Mouse (Mus musculus): ENCODE results near the gene Nme6. TPM values are rescaled to one million over a fixed set of nuclear protein-coding genes. Genes with fewer than 3 reads are reported as not detected.

The Nme6 gene
- 35.6 and 37.5 TPM in 2 replicates for polyA plus RNA-seq (2015; fragmentation: Nextera tagmentation; extraction: Ambion mirVana)

GRCm38 (mm10) chr9:109832391-109833087 is at the start of gene Nme6:
Gene Nme6 (plus strand): TSS chr9:109832749.

GRCm38 (mm10) chr9:109790570-109790969 is 42.0 kb upstream of the Nme6 start, which contains the start of gene Fbxw27:
Gene Fbxw27 (minus strand): TSS chr9:109790670.

DNA sequence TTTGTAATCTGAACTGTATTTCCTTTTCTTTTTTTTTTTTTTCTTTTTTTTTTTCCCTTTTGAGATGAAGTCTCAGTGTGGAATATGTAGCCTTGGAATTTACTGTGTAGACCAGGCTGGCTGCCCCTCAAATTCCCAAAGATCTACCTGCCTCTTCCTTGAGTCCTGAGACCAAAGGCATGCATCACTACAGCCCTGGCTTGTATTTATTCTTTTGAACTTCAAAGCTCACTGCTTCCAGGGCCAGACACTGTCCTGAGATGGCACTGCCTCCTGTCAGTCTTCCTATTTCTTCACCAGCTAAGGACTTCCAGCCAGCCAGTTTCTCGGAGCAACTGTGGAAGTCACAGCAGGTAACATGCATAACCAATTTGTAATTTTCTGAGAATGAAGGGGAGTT is 20.6 kb upstream of the Nme6 start, which contains the start of gene Spink8:
Gene Spink8 (plus strand): TSS at position 301 of the 400 bp plus-strand sequence.

GRCm38 (mm10) chr9:109849312-109849758 is 16.8 kb downstream of the Nme6 start, which contains the start of gene Camp:
Gene Camp (minus strand): TSS chr9:109849617.

GRCm38 (mm10) chr9:109874797-109875691 is 42.5 kb downstream of the Nme6 start, which contains the start of gene Cdc25a:
Gene Cdc25a (plus strand): TSS chr9:109875579.

Other genes starting within 250 kb of the Nme6 start
- not detected in 2 replicates for gene Fbxw24, start 206.7 kb upstream of the Nme6 start, polyA plus RNA-seq (2015; fragmentation: Nextera tagmentation; extraction: Ambion mirVana)
- not detected in 2 replicates for gene Fbxw25, start 168.1 kb upstream of the Nme6 start, polyA plus RNA-seq (2015; fragmentation: Nextera tagmentation; extraction: Ambion mirVana)
- 0.07 TPM in 1 of 2 replicates, not detected in the other for gene Fbxw18, start 130.0 kb upstream of the Nme6 start, polyA plus RNA-seq (2015; fragmentation: Nextera tagmentation; extraction: Ambion mirVana)
- not detected in 2 replicates for gene Fbxw26, start 86.7 kb upstream of the Nme6 start, polyA plus RNA-seq (2015; fragmentation: Nextera tagmentation; extraction: Ambion mirVana)
- gene Fbxw27, start 42.1 kb upstream of the Nme6 start, polyA plus RNA-seq (2015; fragmentation: Nextera tagmentation; extraction: Ambion mirVana), result not detected in 2 replicates
- gene Spink8, start 20.5 kb upstream of the Nme6 start, polyA plus RNA-seq (2015; fragmentation: Nextera tagmentation; extraction: Ambion mirVana), result not detected in 2 replicates
- 566 and 796 TPM in 2 replicates for gene Camp, start 16.9 kb downstream of the Nme6 start, polyA plus RNA-seq (2015; fragmentation: Nextera tagmentation; extraction: Ambion mirVana)
- 18.3 and 18.7 TPM in 2 replicates for gene Cdc25a, start 42.8 kb downstream of the Nme6 start, polyA plus RNA-seq (2015; fragmentation: Nextera tagmentation; extraction: Ambion mirVana)
- 14.4 and 17.3 TPM in 2 replicates for gene Map4, start 98.7 kb downstream of the Nme6 start, polyA plus RNA-seq (2015; fragmentation: Nextera tagmentation; extraction: Ambion mirVana)

Data from spleen, postnatal 0 days (tissue).